Mouse (Mus musculus): ENCODE measurements around the gene Bsx.

The Bsx gene

DNA sequence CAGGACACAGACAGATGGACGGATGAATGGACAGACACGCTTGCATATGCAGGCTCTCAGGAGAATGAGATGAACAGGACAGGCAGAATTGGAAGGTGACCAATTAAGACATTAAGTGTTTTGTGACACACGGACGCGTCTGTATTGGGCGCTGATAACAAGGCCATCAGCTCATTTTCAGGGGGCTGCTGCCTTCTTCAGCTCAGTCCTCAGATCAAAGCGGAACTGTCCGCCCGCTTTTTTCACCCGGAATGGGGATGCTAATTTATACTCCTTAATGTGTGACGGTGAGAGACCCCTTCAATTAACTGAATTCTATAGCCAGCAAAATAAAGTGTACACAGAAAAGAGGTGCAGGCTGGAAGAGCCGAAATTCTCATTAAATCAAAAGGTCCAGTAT is 15.5 kb downstream of the Bsx start:
- no peak for DNase-seq (ENCODE audit: low read depth, low spot score)

GRCm38 (mm10) chr9:40892456-40892855 is 18.5 kb downstream of the Bsx start:
- DNase-seq (ENCODE audit: low read depth, low spot score): no peak

GRCm38 (mm10) chr9:40907413-40907812 is 33.5 kb downstream of the Bsx start:
- DNase-seq (ENCODE audit: low read depth, low spot score): no peak

GRCm38 (mm10) chr9:40908411-40908810 is 34.5 kb downstream of the Bsx start:
- DNase-seq (ENCODE audit: low read depth, low spot score): no peak

- no peak for DNase-seq (ENCODE audit: low read depth, low spot score)
Measured at GRCm38 (mm10) chr9:40908915-40909314, 35.0 kb downstream of the Bsx start.

DNA sequence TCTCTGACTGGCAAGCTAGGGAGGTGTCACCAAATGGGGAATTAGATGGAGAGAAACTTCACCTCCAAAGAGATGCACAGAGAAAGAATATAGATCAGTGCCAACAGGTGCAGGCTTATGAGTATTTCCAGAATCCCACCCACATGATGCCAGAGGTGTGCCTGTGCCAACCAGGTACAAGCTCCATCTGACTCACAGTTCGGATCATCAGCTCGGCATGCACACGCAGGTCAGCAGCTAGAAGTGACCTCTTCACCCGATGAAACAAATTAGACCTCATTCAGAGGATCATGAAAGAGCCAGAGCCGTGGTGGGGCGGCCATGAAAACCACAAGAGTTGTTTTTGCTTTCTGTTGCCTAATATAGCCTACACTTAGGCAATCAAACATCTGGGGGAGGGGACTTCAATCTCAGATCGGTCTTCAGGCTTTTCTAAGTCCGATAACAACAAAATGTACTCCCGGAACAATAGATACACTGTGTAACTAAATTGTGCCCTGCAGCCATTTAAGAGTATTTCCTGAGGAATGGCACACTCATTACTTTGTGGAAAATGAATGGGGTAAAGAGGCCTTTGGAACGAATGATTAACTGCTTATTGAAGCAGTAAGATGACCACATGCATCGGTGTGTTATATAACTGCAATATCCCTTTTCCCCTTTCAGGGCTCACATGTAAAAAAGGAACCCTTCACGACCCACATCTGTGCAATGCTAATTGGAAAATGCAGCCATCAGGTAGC is 44.1 kb downstream of the Bsx start:
- DNase-seq (ENCODE audit: low read depth, low spot score): no peak

- no peak for DNase-seq (ENCODE audit: low read depth, low spot score)
Measured at GRCm38 (mm10) chr9:40927351-40927980, 53.5 kb downstream of the Bsx start.
